Mouse (Mus musculus): Measurements from ENCODE around the gene Fam129a. TPM values are rescaled to one million over a fixed set of nuclear protein-coding genes. Genes with fewer than 3 reads are reported as not detected.
A peak's percentile ranks its signal among the peaks of the same experiment; 100 is the strongest.

Gene Fam129a
- polyA plus RNA-seq, 1 experiment from 2014 or later = 2.5 TPM

DNA sequence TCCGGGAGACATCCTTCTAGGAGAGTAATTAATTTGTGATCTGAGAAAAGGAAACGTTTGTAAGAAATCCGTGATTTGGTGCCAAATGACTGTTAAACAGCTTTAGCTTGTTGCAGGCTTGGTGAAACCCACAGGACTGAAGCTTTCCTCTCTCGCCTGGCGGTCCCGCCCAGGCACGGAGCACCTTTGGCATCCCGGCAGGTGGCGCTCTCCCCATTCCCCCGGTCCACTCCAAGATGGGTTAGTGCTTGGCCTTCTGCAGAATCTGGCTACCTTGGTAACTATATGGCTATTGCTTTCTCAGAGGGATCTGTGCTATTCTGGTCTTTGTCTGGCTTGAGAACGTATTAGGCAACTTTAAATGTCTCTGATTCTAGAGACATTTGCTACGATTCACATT, 6.6 kb upstream of the Fam129a start:
- 14% methylated on average over 12 of the region's 12 CpGs for WGBS
- peak; percentile 72; the same call in 1 of the 2 replicates for ATAC-seq (ENCODE audit: low FRiP score)

DNA sequence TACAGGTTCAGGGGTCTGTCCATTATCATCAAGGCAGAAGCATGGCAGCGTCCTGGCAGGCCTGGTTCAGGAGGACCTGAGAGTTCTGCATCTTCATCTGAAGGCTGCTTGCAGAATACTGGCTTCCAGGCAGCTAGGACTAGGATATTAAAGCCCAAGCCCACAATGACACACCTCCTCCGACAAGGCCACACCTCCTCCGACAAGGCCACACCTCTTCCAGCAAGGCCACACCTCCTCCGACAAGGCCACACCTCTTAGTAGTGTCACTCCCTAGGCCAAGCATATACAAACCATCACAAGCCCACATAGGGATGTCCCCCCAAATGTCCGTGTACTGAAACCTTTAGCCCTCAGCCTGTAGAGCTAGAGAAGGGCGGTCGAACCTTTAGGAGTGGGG, 2.3 kb upstream of the Fam129a start:
- no peak overlapping the region for H3K9ac ChIP-seq
- H3K4me3 ChIP-seq = no peak overlapping the region
- H3K36me3 ChIP-seq = no peaks in the 10 kb centered on the region
- no peak for ATAC-seq (ENCODE audit: low FRiP score)
- H3K27ac ChIP-seq = no peak overlapping the region
- 76% methylated on average over 7 of the region's 7 CpGs for WGBS
- H3K27me3 ChIP-seq = peaks cover 39% of the 10 kb centered on the region
- no peaks in the 10 kb centered on the region for H3K9me3 ChIP-seq
- H3K4me1 ChIP-seq (replicated peaks) = peaks cover 14% of the 10 kb centered on the region
- H3K4me2 ChIP-seq = no peak overlapping the region

More for the DNA sequence above, 6.6 kb upstream of the Fam129a start:
- no peaks in the 10 kb centered on the region for H3K36me3 ChIP-seq
- H3K9me3 ChIP-seq = no peaks in the 10 kb centered on the region
- H3K4me1 ChIP-seq (replicated peaks) = peaks cover 4% of the 10 kb centered on the region; the same call in 1 of the 2 replicates
- no peak overlapping the region for H3K9ac ChIP-seq
- H3K27ac ChIP-seq = no peak overlapping the region
- H3K4me2 ChIP-seq = no peak overlapping the region
- H3K27me3 ChIP-seq = 0 out of 2 replicates have a peak, but pooled peaks cover 2% of the 10 kb centered on the region
- no peak overlapping the region for H3K4me3 ChIP-seq

- ATAC-seq (ENCODE audit: low FRiP score) = no peak
- H3K9ac ChIP-seq = peak overlapping the region; percentile 69; the same call in 1 of the 2 replicates
- 26% methylated on average over 10 of the region's 10 CpGs for WGBS
Measured at GRCm38 (mm10) chr1:151571838-151572578, 1.0 kb downstream of the Fam129a start.

GRCm38 (mm10) chr1:151572601-151573320, 1.8 kb downstream of the Fam129a start:
- Histone ChIP-seq H3K36me3 (no peaks in the 10 kb centered on the region), H3K27ac (no peak overlapping the region), H3K9ac (no peak overlapping the region), H3K4me1 (replicated peaks) (peaks cover 11% of the 10 kb centered on the region), H3K9me3 (no peaks in the 10 kb centered on the region), H3K4me2 (no peak overlapping the region), H3K4me3 (no peak overlapping the region), H3K27me3 (peaks cover 39% of the 10 kb centered on the region)
- 89% methylated on average over 7 of the region's 7 CpGs for WGBS
- no peak for ATAC-seq (ENCODE audit: low FRiP score)

More at GRCm38 (mm10) chr1:151571838-151572578, 1.0 kb downstream of the Fam129a start:
- Histone ChIP-seq H3K27ac (no peak overlapping the region), H3K36me3 (no peaks in the 10 kb centered on the region), H3K4me3 (peak overlapping the region; percentile 44), H3K27me3 (peaks cover 39% of the 10 kb centered on the region), H3K4me1 (replicated peaks) (peaks cover 11% of the 10 kb centered on the region), H3K4me2 (peak overlapping the region; percentile 77), H3K9me3 (no peaks in the 10 kb centered on the region)

DNA sequence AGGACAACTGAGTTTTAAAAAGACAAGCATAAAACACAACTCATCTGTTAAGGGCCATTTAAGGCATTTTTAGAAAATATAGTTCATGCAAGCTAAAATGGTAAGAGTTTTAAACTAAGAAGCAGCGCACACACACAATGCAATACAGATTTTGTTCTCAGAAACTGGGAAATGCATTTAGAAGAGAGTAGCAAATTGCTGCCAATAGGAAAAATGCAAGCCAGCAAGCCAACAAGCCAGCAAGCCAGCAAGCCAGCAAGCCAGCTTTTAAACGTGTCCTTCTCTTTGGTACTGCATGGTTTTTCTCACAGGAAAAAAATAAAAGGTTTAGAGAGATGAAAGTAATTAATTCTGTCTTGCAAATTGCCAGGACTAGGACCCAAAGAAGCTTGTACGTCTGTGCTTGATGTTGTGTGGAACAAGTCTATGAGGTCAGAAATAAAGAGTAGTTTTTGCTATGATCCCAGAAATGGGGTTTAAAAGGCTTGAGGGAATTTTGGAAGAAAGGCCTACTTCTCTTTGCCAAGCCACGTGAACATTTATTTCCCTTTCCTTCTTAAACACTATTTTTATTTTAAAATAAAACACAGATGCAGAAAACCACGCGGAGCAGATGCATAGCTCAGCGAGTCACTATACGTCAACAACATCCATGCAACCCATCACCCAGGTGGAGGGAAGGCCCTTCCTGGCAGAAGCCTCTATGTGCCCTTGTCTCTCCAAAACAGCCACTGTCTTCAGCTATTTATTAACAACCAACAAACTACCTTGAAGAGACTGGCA, 9.4 kb downstream of the Fam129a start:
- H3K9ac ChIP-seq = no peak overlapping the region
- no peaks in the 10 kb centered on the region for H3K4me1 ChIP-seq (replicated peaks)
- ATAC-seq (ENCODE audit: low FRiP score) = no peak
- H3K4me2 ChIP-seq = no peak overlapping the region
- WGBS = 81% methylated on average over 8 of the region's 8 CpGs
- no peaks in the 10 kb centered on the region for H3K9me3 ChIP-seq
- H3K27ac ChIP-seq = no peak overlapping the region
- H3K4me3 ChIP-seq = no peak overlapping the region
- no peaks in the 10 kb centered on the region for H3K27me3 ChIP-seq
- H3K36me3 ChIP-seq = no peaks in the 10 kb centered on the region

- Histone ChIP-seq H3K27me3 (no peaks in the 10 kb centered on the region), H3K36me3 (no peaks in the 10 kb centered on the region), H3K4me1 (replicated peaks) (peaks cover 3% of the 10 kb centered on the region; the same call in 1 of the 2 replicates), H3K4me3 (no peak overlapping the region), H3K27ac (no peak overlapping the region), H3K4me2 (no peak overlapping the region), H3K9me3 (no peaks in the 10 kb centered on the region), H3K9ac (no peak overlapping the region)
- ATAC-seq (ENCODE audit: low FRiP score) = no peak
- WGBS = 92% methylated on average over 6 of the region's 6 CpGs
Measured at GRCm38 (mm10) chr1:151581454-151581853, 10.5 kb downstream of the Fam129a start.

- Histone ChIP-seq H3K4me1 (replicated peaks) (peaks cover 3% of the 10 kb centered on the region; the same call in 1 of the 2 replicates), H3K4me3 (no peak overlapping the region), H3K36me3 (no peaks in the 10 kb centered on the region), H3K9me3 (no peaks in the 10 kb centered on the region), H3K4me2 (no peak overlapping the region), H3K27ac (no peak overlapping the region), H3K27me3 (no peaks in the 10 kb centered on the region), H3K9ac (no peak overlapping the region)
- 81% methylated on average over 4 of the region's 4 CpGs for WGBS
- no peak for ATAC-seq (ENCODE audit: low FRiP score)
Measured at GRCm38 (mm10) chr1:151581977-151582376, 11.0 kb downstream of the Fam129a start.

- WGBS = 84% methylated on average over 8 of the region's 8 CpGs
- H3K4me1 ChIP-seq (replicated peaks) = peaks cover 3% of the 10 kb centered on the region; the same call in 1 of the 2 replicates
- no peaks in the 10 kb centered on the region for H3K9me3 ChIP-seq
- H3K27me3 ChIP-seq = no peaks in the 10 kb centered on the region
- H3K9ac ChIP-seq = no peak overlapping the region
- H3K4me3 ChIP-seq = no peak overlapping the region
- H3K36me3 ChIP-seq = no peaks in the 10 kb centered on the region
- no peak for ATAC-seq (ENCODE audit: low FRiP score)
- H3K4me2 ChIP-seq = no peak overlapping the region
- no peak overlapping the region for H3K27ac ChIP-seq
Measured at GRCm38 (mm10) chr1:151583457-151584181, 12.6 kb downstream of the Fam129a start.

- no peak overlapping the region for H3K27ac ChIP-seq
- H3K9ac ChIP-seq = no peak overlapping the region
- no peak for ATAC-seq (ENCODE audit: low FRiP score)
- H3K4me3 ChIP-seq = no peak overlapping the region
- H3K4me1 ChIP-seq (replicated peaks) = peaks cover 3% of the 10 kb centered on the region; the same call in 1 of the 2 replicates
- no peaks in the 10 kb centered on the region for H3K27me3 ChIP-seq
- WGBS = 29% methylated on average over 1 of the region's 1 CpGs
- no peaks in the 10 kb centered on the region for H3K36me3 ChIP-seq
- no peaks in the 10 kb centered on the region for H3K9me3 ChIP-seq
- no peak overlapping the region for H3K4me2 ChIP-seq
Measured at GRCm38 (mm10) chr1:151584182-151584471, 13.1 kb downstream of the Fam129a start.

DNA sequence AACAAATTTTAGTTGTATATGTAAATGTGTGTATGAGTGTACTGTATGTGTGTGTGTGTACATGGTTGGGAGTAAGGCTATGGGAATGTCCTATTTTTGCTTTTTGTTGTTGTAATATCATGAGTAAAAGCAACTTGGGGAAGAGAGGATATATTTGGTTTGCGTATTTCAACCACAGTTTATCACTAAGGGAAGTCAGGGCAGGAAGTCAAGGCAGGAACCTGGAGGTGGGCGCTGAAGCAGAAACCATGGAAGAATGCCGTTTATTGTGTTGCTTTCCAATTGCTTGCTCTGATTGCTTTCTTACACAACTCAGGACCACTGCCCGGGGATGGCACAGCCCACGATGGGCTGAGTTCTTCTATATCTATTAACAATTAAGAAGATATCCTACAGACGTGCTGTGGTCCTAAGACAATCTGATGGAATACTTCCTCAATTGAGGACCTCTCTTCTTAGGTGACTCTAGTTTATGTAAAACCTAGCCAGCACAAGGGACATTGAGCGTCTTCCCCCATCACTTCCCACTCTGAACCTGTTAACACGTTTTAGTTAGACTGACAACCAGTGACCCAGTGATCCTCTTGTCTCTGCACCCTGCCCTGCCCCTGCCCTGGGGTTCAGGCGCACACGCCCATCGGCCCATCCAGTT, 13.7 kb downstream of the Fam129a start:
- Histone ChIP-seq H3K4me3 (no peak overlapping the region), H3K4me2 (no peak overlapping the region), H3K4me1 (replicated peaks) (peaks cover 3% of the 10 kb centered on the region; the same call in 1 of the 2 replicates), H3K27me3 (no peaks in the 10 kb centered on the region), H3K36me3 (no peaks in the 10 kb centered on the region), H3K27ac (no peak overlapping the region), H3K9me3 (no peaks in the 10 kb centered on the region), H3K9ac (no peak overlapping the region)
- no peak for ATAC-seq (ENCODE audit: low FRiP score)
- WGBS = 79% methylated on average over 11 of the region's 11 CpGs

- Histone ChIP-seq H3K27me3 (no peaks in the 10 kb centered on the region), H3K4me2 (no peak overlapping the region), H3K9ac (no peak overlapping the region), H3K36me3 (no peaks in the 10 kb centered on the region), H3K4me1 (replicated peaks) (peaks cover 3% of the 10 kb centered on the region; the same call in 1 of the 2 replicates), H3K4me3 (no peak overlapping the region), H3K9me3 (no peaks in the 10 kb centered on the region), H3K27ac (no peak overlapping the region)
- no peak for ATAC-seq (ENCODE audit: low FRiP score)
- 66% methylated on average over 4 of the region's 4 CpGs for WGBS
Measured at GRCm38 (mm10) chr1:151585647-151586046, 14.7 kb downstream of the Fam129a start.
